22 mouse cellular contexts compared by ENCODE assay signal in genomic region chr3:17490632-17491031, GRCm38 (mm10).
"Had no signal": no experiment of that assay in that cellular context is flagged by ENCODE, and none has a peak within 500 bp of the region (broad histone marks: within the 10 kb centered on the region; RNA-seq: fewer than 3 reads in every experiment).

No protein-coding gene starts in this region.

- H3K9me3 ChIP-seq: intestine, embryonic 15.5 days; kidney, embryonic 15.5 days; limb, embryonic 10.5 days; limb, embryonic 13.5 days; liver, embryonic 12.5 days; liver, embryonic 15.5 days; lung, embryonic 15.5 days; megakaryocyte, embryonic 14.5 days; neural tube, embryonic 12.5 days; neural tube, embryonic 15.5 days had no signal

- H3K27me3 ChIP-seq: intestine, embryonic 15.5 days; kidney, embryonic 15.5 days; limb, embryonic 13.5 days; liver, embryonic 12.5 days; liver, embryonic 15.5 days; lung, embryonic 15.5 days; megakaryocyte, embryonic 14.5 days; neural tube, embryonic 12.5 days; neural tube, embryonic 15.5 days had no signal

- DNase-seq: kidney, adult 11 months; kidney, adult 8-10 months; kidney, postnatal 10 days; kidney, postnatal 36 days; liver; lung, adult 18-20 months; lung, postnatal 10 days; lung, postnatal 36 days; right cerebral cortex, postnatal 14 days; right cerebral cortex, postnatal 4 days; thymus, postnatal 25 days had no signal

- H3K27ac ChIP-seq: intestine, embryonic 15.5 days; kidney, embryonic 15.5 days; limb, embryonic 10.5 days; limb, embryonic 13.5 days; liver, embryonic 12.5 days; liver, embryonic 15.5 days; lung, embryonic 15.5 days; neural tube, embryonic 12.5 days; neural tube, embryonic 15.5 days; stomach, postnatal 0 days had no signal

- ATAC-seq: intestine, embryonic 15.5 days; liver, embryonic 12.5 days had no signal

- H3K4me3 ChIP-seq: intestine, embryonic 15.5 days; kidney, embryonic 15.5 days; limb, embryonic 10.5 days; limb, embryonic 13.5 days; liver, embryonic 12.5 days; liver, embryonic 15.5 days; lung, embryonic 15.5 days; megakaryocyte, embryonic 14.5 days; neural tube, embryonic 12.5 days; neural tube, embryonic 15.5 days had no signal

- H3K36me3 ChIP-seq: intestine, embryonic 15.5 days; kidney, embryonic 15.5 days; limb, embryonic 10.5 days; limb, embryonic 13.5 days; liver, embryonic 12.5 days; liver, embryonic 15.5 days; lung, embryonic 15.5 days; neural tube, embryonic 12.5 days; neural tube, embryonic 15.5 days had no signal

- H3K9ac ChIP-seq: intestine, embryonic 15.5 days; kidney, embryonic 15.5 days; limb, embryonic 13.5 days; liver, embryonic 12.5 days; liver, embryonic 15.5 days; lung, embryonic 15.5 days; neural tube, embryonic 12.5 days; neural tube, embryonic 15.5 days had no signal

- H3K4me1 ChIP-seq: intestine, embryonic 15.5 days; kidney, embryonic 15.5 days; limb, embryonic 10.5 days; limb, embryonic 13.5 days; liver, embryonic 12.5 days; liver, embryonic 15.5 days; lung, embryonic 15.5 days; megakaryocyte, embryonic 14.5 days had no signal

- H3K4me2 ChIP-seq: intestine, embryonic 15.5 days; kidney, embryonic 15.5 days; limb, embryonic 13.5 days; liver, embryonic 12.5 days; liver, embryonic 15.5 days; lung, embryonic 15.5 days; neural tube, embryonic 12.5 days; neural tube, embryonic 15.5 days had no signal
